Mouse (Mus musculus) cortical plate, adult 2 months (tissue): ENCODE results near the gene Ndufab1. TPM values are rescaled to one million over a fixed set of nuclear protein-coding genes. Genes with fewer than 3 reads are reported as not detected.
A peak's percentile ranks its signal among the peaks of the same experiment; 100 is the strongest.

ENCODE experiments used
- H3K27ac ChIP-seq: fragments of 200-500 bp; 2 replicates; pipeline ENCODE4 v1.5.1; 2012; ENCODE audit warnings: low read length, control low read depth, inconsistent platforms; ENCODE audit not compliant: insufficient read depth
- H3K4me1 ChIP-seq: fragments of 200-500 bp; 2 replicates; pipeline ENCODE4 v1.6.1; 2011; ENCODE audit warnings: low read length; ENCODE audit not compliant: control insufficient read depth, insufficient read depth
- H3K4me3 ChIP-seq: fragments of 200-500 bp; 2 replicates; pipeline ENCODE4 v1.5.1; 2011; ENCODE audit warnings: mild to moderate bottlenecking, low read length, control low read depth; ENCODE audit not compliant: insufficient read depth
- CTCF ChIP-seq: fragments of 200-500 bp; IDR thresholded peaks from 2 replicates; pipeline ENCODE4 v1.5.1; 2011; ENCODE audit warnings: mild to moderate bottlenecking, control low read depth, low read length; ENCODE audit not compliant: insufficient read depth; ENCODE audit errors: extremely low read depth
- POLR2A ChIP-seq: fragments of 200-500 bp; IDR thresholded peaks from 2 replicates; pipeline ENCODE4 v1.6.1; 2011; ENCODE audit warnings: mild to moderate bottlenecking, low read length, control low read depth; ENCODE audit not compliant: insufficient read depth; ENCODE audit errors: extremely low read depth
- polyA plus RNA-seq: library from polyadenylated mRNA; depleted of rRNA; stranded (reverse); fragments of >200 nt; gene quantifications from 2 replicates; pipeline ENCODE4 v1.2.3, GENCODE M21; 2012

The Ndufab1 gene
- polyA plus RNA-seq, 1 experiment = 201 TPM

DNA sequence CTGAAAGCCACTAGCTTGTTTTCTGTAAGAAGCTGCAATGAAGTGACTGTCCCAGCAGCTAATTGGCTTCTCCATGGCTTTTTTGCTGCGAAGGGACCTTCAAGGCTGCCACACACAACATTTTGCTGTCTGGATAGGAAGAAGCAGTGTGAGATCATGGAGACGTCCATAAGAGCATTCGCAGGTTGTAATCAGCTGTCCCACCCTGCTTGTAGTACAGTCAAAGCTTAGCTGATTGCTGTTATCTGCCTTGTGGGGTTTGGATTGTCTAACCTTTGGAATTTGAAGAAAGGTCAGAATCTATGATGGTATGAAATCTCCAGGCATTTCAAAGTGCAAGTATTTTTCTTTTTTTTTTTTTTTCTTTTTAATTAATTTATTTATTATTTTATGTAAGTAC is 27.3 kb downstream of the Ndufab1 start:
- H3K27ac ChIP-seq = no peak overlapping the region
- no peak overlapping the region for H3K4me3 ChIP-seq
- H3K4me1 ChIP-seq = peaks cover 4% of the 10 kb centered on the region
- TF ChIP-seq POLR2A = no peak
- TF ChIP-seq CTCF = no peak

- H3K4me3 ChIP-seq = peak overlapping the region; percentile 74
- H3K27ac ChIP-seq = peak overlapping the region; percentile 68
- peaks cover 9% of the 10 kb centered on the region for H3K4me1 ChIP-seq
- TF ChIP-seq POLR2A = no peak
- no peak; the same call in 1 of the 2 replicates for TF ChIP-seq CTCF
These were observed 33.9 kb downstream of the Ndufab1 start for GRCm38 (mm10) chr7:122067517-122068381.

GRCm38 (mm10) chr7:122066945-122067516 is 34.7 kb downstream of the Ndufab1 start, which contains the start of the genes Ubfd1 and Ears2:
Gene Ubfd1 (plus strand): TSS chr7:122067175.
Gene Ears2 (minus strand): TSS chr7:122067263.
- H3K4me1 ChIP-seq = peaks cover 9% of the 10 kb centered on the region
- peak within 1 kb of the TSS; percentile 74 for H3K4me3 ChIP-seq
- H3K27ac ChIP-seq = peak within 1 kb of the TSS; percentile 93
- TF ChIP-seq CTCF = no peak
- TF ChIP-seq POLR2A = peak; percentile 29; the same call in 1 of the 2 replicates

DNA sequence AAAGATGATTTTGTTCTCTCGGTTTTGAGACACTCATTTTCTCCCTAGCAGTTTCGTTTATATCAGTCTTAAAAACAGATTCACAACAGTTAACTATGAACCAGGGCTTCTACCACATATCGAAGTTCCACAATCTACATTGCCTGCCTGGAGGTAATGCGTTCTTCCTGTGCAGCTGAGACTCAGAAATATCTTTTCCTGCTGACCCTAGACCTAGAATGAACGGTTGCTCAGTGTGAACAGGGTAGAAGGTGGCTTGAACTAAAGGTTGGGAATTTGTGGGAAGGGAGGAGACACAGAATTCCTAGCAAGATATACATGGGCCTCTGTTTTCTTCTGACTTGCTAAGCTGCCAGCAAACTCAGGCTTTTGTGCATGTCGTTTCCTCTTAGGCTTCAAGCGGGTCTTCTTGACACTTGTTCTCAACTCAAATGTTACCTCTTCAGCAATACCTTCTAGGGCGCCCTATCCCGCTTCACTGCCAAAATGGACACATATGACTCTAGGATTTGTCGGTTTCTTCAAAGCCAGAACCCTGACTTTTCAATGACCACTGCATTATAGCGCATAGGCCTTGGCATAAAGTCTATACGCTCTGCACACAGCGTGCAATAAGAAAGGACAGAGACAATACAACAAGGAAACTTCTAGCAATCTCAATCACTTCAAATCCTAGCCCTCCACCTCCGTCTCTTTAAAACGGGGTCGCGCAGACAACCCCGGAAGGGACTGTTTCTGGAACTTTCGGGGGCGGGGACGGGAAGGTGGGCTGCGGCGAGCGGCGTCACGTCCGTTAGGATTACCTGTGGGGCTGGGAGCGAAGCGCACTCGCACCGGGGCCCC is 35.4 kb downstream of the Ndufab1 start:
- Histone ChIP-seq H3K4me3 (peak overlapping the region; percentile 74), H3K27ac (peak overlapping the region; percentile 93), H3K4me1 (peaks cover 9% of the 10 kb centered on the region)
- TF ChIP-seq CTCF (no peak), POLR2A (0 out of 2 replicates have a peak, but pooled peaks have one; percentile 29)

DNA sequence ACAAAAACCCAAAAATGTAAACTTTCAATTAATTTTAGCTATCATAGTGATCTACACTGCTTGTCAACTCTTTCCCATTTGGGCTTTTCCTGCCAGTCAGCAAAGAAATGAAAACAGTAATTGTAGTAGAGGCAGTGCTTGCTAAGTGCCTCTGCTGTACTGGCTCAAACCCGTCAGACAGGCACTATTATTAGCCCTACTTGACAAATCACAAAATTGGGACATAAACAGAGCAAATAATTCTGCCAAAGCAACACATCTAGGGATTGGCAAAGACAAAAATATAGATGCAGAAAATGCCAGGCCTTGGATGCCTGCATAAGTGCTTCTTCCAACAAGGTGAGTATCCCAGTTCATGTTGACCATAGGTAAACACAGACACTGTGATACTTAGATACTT is 36.0 kb downstream of the Ndufab1 start:
- H3K4me3 ChIP-seq = no peak overlapping the region
- H3K27ac ChIP-seq = no peak overlapping the region
- TF ChIP-seq POLR2A (no peak), CTCF (no peak)
- peaks cover 8% of the 10 kb centered on the region for H3K4me1 ChIP-seq

DNA sequence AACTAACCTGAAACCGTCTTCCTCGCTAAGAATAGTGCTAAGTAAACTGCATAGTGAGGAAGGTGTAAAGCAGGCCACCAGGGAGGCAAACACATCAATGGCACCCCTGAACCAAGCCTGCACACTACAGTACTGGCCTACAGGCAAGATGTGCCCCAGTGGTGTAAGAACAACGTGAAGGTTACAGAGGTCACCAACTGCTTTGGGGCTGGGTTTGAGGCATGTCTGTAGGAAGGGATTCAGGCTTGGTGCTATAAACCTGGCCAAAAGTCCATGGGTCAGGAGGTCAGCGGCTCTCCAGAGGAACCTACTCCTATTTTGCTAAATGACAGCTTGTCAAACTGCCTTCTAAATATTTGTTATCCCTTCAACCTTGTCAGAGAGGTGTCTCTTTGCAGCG is 45.1 kb downstream of the Ndufab1 start:
- Histone ChIP-seq H3K27ac (no peak overlapping the region), H3K4me3 (no peak overlapping the region)
- TF ChIP-seq POLR2A (no peak), CTCF (no peak)

DNA sequence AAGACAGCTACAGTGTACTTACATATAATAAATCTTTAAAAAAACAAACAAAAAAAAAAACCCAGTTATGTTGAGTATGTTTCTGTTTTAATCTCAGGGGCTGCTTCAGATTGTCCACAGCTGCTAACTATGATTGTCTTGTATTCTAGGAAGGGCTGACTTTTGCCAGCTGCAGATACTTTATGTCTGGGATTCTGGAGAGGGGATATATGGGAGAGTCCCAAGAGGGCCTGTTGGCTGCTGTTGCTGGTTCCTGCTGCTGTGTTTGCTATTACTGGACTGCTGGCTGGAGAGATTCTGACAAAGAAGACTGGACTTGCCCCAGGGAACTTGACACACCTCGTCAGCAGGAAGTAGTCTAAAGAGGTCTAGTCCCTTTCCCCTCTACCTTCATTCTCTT is 50.9 kb downstream of the Ndufab1 start:
- no peak overlapping the region for H3K27ac ChIP-seq
- TF ChIP-seq CTCF = no peak
- no peak for TF ChIP-seq POLR2A
- no peak overlapping the region for H3K4me3 ChIP-seq
- no peaks in the 10 kb centered on the region for H3K4me1 ChIP-seq

More for the DNA sequence above, 45.1 kb downstream of the Ndufab1 start:
- no peaks in the 10 kb centered on the region for H3K4me1 ChIP-seq

- H3K4me1 ChIP-seq = 0 out of 2 replicates have a peak, but pooled peaks cover 1% of the 10 kb centered on the region
- no peak overlapping the region for H3K4me3 ChIP-seq
- TF ChIP-seq CTCF (no peak), POLR2A (no peak)
- no peak overlapping the region for H3K27ac ChIP-seq
These were observed 53.5 kb downstream of the Ndufab1 start for GRCm38 (mm10) chr7:122048191-122048590.

DNA sequence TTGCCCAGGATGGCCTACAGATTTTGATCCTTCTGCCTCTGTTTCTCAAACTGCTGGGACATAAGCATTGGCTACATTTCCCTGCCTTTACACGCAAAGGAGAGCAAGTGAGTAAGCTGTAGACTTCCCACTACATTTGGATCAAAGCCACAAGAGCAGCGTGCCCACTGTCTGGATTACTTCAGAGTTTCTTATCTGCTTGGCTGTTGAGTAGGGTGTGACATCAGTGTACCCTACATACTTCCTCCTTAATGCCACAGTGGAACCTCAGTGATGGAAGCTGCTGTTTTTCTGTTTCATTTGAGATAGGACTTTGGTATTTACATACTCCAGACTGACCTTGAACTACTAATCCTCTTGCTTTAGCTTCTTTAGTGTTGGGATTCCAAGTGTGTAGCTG is 54.9 kb downstream of the Ndufab1 start:
- Histone ChIP-seq H3K27ac (no peak overlapping the region), H3K4me3 (no peak overlapping the region), H3K4me1 (0 out of 2 replicates have a peak, but pooled peaks cover 1% of the 10 kb centered on the region)
- no peak for TF ChIP-seq CTCF
- no peak for TF ChIP-seq POLR2A
